Mouse (Mus musculus): Measurements from ENCODE around the gene Icam4.

Icam4 gene

DNA sequence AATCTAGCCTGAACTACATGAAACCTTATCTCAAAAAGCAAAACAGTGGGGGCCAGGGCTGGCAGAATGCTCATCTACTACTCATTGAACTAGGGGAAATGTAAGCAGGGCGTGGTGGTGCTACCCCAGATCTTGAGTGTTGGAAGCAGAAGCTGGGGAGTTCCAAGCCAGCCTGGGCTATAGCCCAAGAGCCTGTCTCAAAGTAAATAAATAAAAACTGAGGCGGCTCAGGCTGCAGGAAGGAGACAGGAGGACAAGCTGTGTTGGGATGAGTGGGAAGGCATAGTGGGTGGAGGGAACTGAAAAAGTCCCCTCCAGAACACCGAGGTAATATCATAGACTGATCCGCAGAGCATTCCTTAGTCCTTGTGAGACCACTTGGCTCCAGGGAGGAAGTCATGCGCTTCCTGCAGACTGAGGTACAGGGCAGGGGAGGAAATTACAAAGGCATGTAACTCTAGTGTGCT, 17.3 kb upstream of the Icam4 start:
- no peak for DNase-seq (ENCODE audit: low spot score)

GRCm38 (mm10) chr9:21012368-21012767, 16.8 kb upstream of the Icam4 start:
- DNase-seq (ENCODE audit: low spot score), result no peak

- DNase-seq (ENCODE audit: low spot score), result no peak
These were observed 14.2 kb upstream of the Icam4 start for GRCm38 (mm10) chr9:21014691-21015570.

DNA sequence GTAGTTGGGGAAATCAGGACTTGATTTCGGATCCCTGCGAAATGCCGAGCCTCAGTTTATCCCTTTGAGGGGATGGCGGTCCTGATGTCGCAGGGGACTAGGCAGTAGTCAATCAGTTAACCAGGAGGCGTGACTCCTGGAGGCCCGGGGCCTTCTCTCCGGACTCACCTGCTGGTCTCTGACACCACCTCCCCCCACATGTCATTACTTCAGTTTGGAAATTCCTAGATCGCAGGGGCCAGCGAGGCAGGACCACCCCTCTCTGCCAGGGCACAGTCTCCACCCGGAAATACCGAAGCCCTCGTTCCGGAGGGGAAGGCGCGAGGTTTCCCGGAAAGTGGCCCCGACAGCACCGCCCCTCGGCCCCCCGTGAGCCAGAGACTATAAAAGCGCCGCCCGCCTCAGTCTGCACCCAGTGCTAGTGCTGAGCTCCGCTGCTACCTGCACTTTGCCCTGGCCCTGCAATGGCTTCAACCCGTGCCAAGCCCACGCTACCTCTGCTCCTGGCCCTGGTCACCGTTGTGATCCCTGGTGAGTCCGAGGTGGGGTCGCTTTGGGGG, 13.5 kb upstream of the Icam4 start, which contains the start of gene Icam1:
Gene Icam1 (plus strand): TSS at position 415 of the 560 bp plus-strand sequence.
- peak; percentile 79 for DNase-seq (ENCODE audit: low spot score)

DNA sequence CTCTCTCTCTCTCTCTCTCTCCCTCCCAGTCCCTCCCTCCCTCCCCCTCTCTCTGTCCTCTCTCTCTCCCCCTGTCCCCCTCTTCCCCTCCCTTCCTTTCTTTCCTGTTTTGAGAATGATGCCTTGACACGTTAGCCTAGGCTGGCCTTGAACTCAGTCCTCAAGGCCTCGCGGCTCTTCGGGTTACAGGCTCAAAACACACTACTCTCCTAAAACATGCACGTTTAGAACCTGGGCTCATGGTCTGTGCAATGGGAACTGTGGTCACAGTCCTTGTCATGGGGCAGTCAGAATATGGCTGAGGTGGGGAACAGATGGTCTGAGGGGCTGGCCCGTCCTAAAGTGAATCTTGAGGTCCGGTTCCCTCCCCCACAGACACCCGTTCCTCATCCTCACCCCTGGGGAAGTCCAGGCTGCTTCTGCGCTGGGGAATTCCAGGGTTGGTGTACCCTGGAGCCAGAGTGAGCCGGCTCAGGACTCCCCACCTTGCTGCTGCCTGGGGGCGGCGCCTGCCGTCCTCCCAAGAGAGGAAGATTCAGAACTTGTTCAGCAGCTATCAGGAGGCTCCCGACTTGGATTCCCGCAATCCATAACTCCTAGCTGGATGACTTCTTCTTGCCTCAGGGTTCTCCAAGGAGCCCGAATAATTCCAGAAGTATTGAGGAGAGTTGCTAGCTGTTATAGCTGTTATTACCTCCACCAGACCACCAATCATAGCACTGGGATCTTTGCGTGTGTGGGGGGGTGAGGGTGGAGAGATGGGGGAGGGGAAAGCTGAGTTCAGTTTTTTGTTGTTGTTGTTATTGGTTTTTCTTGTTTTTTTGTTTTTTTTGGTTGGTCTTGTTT, 12.6 kb upstream of the Icam4 start:
- DNase-seq (ENCODE audit: low spot score), result no peak

DNA sequence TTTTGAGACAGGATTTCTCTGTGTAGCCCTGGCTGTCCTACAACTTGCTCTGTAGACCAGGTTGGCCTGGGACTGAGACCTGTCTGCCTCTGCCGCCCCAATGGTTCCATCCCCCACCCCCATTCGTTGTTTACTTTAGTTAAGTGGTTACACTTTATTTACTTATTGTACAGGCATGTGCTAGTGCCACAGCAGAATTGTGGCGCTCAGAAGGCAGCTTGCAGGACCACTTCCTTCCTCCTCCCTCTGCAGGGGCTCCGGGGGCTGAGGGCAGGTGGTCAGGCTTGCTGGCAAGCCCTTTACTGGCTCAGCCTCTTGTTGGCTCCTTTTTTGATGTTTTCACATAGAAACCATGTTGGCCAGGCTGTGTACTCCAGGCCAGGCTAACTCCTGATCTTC, 12.0 kb upstream of the Icam4 start:
- DNase-seq (ENCODE audit: low spot score), result no peak

- DNase-seq (ENCODE audit: low spot score), result no peak
These were observed 10.6 kb upstream of the Icam4 start for GRCm38 (mm10) chr9:21018600-21018999.

DNA sequence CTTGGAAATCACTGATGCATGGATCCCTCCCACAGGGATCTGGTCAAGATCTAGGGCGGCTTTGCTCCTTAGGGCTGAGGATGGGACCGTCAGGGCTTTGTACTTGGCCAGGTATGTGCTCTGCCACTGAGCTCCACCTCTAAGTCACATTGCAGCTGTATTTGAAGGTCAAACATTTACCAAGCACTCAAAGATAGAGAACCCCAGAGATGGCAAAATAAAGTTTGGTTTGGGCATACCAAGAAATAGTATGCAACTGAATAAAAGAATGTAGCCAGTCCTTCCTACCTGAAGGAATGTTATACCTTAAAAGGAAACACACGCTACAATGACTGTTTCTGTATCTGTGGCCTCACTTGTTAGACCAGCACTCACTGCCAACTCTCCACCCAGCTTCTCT, 7.8 kb upstream of the Icam4 start:
- DNase-seq (ENCODE audit: low spot score), result no peak

DNA sequence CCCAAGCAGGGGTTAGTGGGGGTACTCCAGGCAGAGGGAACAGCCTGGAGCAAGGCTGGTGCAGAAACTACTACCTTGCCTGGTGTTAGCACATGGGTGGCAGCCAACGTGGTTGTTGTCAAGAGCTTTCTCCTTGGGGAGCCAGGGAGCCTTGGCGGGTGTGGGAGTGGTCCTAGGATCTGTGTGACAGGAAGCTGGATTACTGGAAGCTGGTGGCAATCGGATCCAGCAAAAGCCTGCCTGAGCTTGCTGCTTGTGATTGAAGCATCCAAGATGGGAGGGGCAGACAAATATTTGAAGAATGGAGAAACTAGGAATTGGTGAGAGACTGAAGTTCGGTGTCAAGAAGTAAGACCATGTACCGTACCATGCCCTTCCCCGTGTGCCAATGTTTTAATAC, 6.9 kb upstream of the Icam4 start:
- DNase-seq (ENCODE audit: low spot score), result no peak

- no peak for DNase-seq (ENCODE audit: low spot score)
These were observed 6.4 kb upstream of the Icam4 start for GRCm38 (mm10) chr9:21022726-21023125.

DNA sequence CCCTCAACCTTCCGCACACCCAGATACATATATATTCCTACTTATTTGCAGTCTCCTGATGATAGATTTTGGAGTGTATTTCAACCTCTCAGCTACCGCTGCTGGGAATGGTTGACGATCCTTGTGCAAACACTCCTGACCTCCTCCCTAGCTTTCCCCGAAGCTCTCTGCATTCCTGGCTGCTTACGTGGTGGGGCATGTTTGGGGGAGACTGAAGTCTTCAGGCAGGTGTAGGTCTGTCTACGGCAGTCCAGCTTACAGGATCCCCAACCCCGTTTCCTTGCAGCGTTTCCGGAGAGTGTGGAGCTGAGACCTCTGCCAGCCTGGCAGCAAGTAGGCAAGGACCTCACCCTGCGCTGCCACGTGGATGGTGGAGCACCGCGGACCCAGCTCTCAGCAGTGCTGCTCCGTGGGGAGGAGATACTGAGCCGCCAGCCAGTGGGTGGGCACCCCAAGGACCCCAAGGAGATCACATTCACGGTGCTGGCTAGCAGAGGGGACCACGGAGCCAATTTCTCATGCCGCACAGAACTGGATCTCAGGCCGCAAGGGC, 3.8 kb upstream of the Icam4 start:
- DNase-seq (ENCODE audit: low spot score), result no peak

- no peak for DNase-seq (ENCODE audit: low spot score)
These were observed 2.3 kb upstream of the Icam4 start for GRCm38 (mm10) chr9:21026849-21027248.

GRCm38 (mm10) chr9:21027774-21028290, 1.3 kb upstream of the Icam4 start:
- DNase-seq (ENCODE audit: low spot score), result no peak

- DNase-seq (ENCODE audit: low spot score), result no peak
These were observed 538 bp upstream of the Icam4 start for GRCm38 (mm10) chr9:21028560-21029110.

DNA sequence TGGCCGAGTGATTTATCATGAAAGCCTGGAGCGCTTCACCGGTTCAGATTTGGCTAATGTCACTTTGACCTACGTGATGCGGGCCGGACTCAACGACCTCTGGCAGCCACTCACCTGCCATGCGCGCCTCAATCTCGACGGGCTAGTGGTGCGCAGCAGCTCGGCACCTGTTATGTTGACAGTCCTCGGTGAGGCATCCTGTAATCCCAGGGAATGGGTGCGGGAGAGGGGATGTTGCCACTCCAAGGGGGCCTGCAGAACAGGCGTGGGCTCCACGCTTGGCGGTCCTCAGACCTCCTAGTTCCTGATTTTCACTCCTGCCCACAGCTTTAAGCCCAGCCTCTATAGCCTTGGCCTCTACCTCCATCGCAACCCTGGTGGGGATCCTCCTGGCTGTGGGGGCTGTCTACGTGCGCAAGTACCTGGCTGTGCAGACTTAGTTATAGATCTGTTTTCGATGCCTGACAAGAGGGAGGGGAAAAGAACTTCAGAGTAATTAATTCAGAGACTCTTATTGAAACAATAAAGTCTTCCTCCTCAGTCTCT, 955 bp downstream of the Icam4 start:
- DNase-seq (ENCODE audit: low spot score), result no peak

- DNase-seq (ENCODE audit: low spot score), result peak; percentile 89
These were observed 1.6 kb downstream of the Icam4 start for GRCm38 (mm10) chr9:21030781-21031250.

GRCm38 (mm10) chr9:21031251-21031895, 2.2 kb downstream of the Icam4 start:
- peak; percentile 75 for DNase-seq (ENCODE audit: low spot score)

DNA sequence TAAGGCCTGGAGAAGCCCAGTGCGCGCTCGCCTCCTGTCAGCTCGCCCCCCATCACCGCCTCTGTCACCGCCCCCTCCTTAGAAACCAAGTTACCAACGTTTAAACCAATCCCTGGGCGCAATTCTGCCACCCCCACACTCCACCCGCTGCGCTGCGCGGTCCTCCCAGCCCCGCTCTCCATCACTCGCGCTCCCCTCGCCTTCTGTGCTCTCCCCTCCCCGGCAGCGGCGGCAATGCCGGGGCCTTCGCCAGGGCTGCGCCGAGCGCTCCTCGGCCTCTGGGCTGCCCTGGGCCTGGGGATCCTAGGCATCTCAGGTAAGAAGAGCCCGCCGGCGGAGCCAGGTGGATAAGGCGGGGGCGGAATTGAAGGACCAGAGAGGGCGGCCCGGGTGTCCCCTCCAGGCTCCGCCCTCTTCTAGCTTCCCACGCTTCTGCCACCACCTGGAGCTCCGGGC, 2.8 kb downstream of the Icam4 start, which contains the start of gene Icam5:
Gene Icam5 (plus strand): TSS at position 178 of the 456 bp plus-strand sequence.
- no peak for DNase-seq (ENCODE audit: low spot score)

- DNase-seq (ENCODE audit: low spot score), result no peak
These were observed 3.3 kb downstream of the Icam4 start for GRCm38 (mm10) chr9:21032491-21032890.

GRCm38 (mm10) chr9:21033136-21033535, 4.0 kb downstream of the Icam4 start:
- DNase-seq (ENCODE audit: low spot score), result peak; percentile 91
